Mouse (Mus musculus): Measurements from ENCODE around the gene Slc51b. TPM values are rescaled to one million over a fixed set of nuclear protein-coding genes. Genes with fewer than 3 reads are reported as not detected.
A peak's percentile ranks its signal among the peaks of the same experiment; 100 is the strongest.

Gene Slc51b
- polyA plus RNA-seq, 1 experiment from 2014 or later, result 33.4 TPM

GRCm38 (mm10) chr9:65382751-65383097 lies 40.0 kb downstream of the Slc51b start:
- ATAC-seq (replicated peaks; ENCODE audit: low FRiP score, low read depth), result no peak
- no peaks in the 10 kb centered on the region for H3K27me3 ChIP-seq (ENCODE audit: insufficient read depth, low read length)
- H3K9ac ChIP-seq (ENCODE audit: low read depth, low read length), result no peak overlapping the region
- no peaks in the 10 kb centered on the region for H3K36me3 ChIP-seq (ENCODE audit: insufficient read depth, low read length)
- no peak for TF ChIP-seq CTCF (IDR thresholded peaks at IDR 0.05; ENCODE audit: low read depth)
- peak overlapping the region; percentile 42; the same call in 1 of the 2 replicates for H3K27ac ChIP-seq
- H3K4me1 ChIP-seq (replicated peaks; ENCODE audit: insufficient read depth, low read length), result peaks cover 8% of the 10 kb centered on the region; the same call in 1 of the 2 replicates
- no peak for DNase-seq (ENCODE audit: low spot score)
- no peak overlapping the region for H3K4me2 ChIP-seq (ENCODE audit: low read length)
- H3K4me3 ChIP-seq (replicated peaks; ENCODE audit: low read depth, low read length), result no peak overlapping the region
- WGBS, result 55% methylated on average over 3 of the region's 3 CpGs
- H3K9me3 ChIP-seq (replicated peaks; ENCODE audit: low read length), result no peaks in the 10 kb centered on the region

- no peak overlapping the region for H3K4me3 ChIP-seq (replicated peaks; ENCODE audit: low read depth, low read length)
- peak; percentile 37 for DNase-seq (ENCODE audit: low spot score)
- no peaks in the 10 kb centered on the region for H3K9me3 ChIP-seq (replicated peaks; ENCODE audit: low read length)
- H3K4me2 ChIP-seq (ENCODE audit: low read length), result no peak overlapping the region
- no peak for TF ChIP-seq CTCF (IDR thresholded peaks at IDR 0.05; ENCODE audit: low read depth)
- 0 out of 2 replicates have a peak, but pooled peaks have one; percentile 15 for ATAC-seq (replicated peaks; ENCODE audit: low FRiP score, low read depth)
- H3K9ac ChIP-seq (ENCODE audit: low read depth, low read length), result no peak overlapping the region
- H3K4me1 ChIP-seq (replicated peaks; ENCODE audit: insufficient read depth, low read length), result peaks cover 8% of the 10 kb centered on the region; the same call in 1 of the 2 replicates
- no peaks in the 10 kb centered on the region for H3K27me3 ChIP-seq (ENCODE audit: insufficient read depth, low read length)
- H3K27ac ChIP-seq, result peak overlapping the region; percentile 5; the same call in 1 of the 2 replicates
- 66% methylated on average over 6 of the region's 6 CpGs for WGBS
- H3K36me3 ChIP-seq (ENCODE audit: insufficient read depth, low read length), result no peaks in the 10 kb centered on the region
These were observed 40.6 kb downstream of the Slc51b start for GRCm38 (mm10) chr9:65382031-65382750.

- Histone ChIP-seq H3K4me3 (replicated peaks; ENCODE audit: low read depth, low read length) (no peak overlapping the region), H3K9me3 (replicated peaks; ENCODE audit: low read length) (no peaks in the 10 kb centered on the region), H3K36me3 (ENCODE audit: insufficient read depth, low read length) (no peaks in the 10 kb centered on the region), H3K27ac (no peak overlapping the region), H3K4me1 (replicated peaks; ENCODE audit: insufficient read depth, low read length) (peaks cover 8% of the 10 kb centered on the region; the same call in 1 of the 2 replicates), H3K9ac (ENCODE audit: low read depth, low read length) (no peak overlapping the region), H3K27me3 (ENCODE audit: insufficient read depth, low read length) (no peaks in the 10 kb centered on the region), H3K4me2 (ENCODE audit: low read length) (no peak overlapping the region)
- DNase-seq (ENCODE audit: low spot score) (no peak), ATAC-seq (replicated peaks; ENCODE audit: low FRiP score, low read depth) (no peak)
- TF ChIP-seq CTCF (IDR thresholded peaks at IDR 0.05; ENCODE audit: low read depth), result no peak
- WGBS, result 76% methylated on average over 4 of the region's 4 CpGs
These were observed 41.7 kb downstream of the Slc51b start for GRCm38 (mm10) chr9:65381017-65381590.

- no peak for TF ChIP-seq CTCF (IDR thresholded peaks at IDR 0.05; ENCODE audit: low read depth)
- WGBS, result 83% methylated on average over 9 of the region's 9 CpGs
- Histone ChIP-seq H3K4me2 (ENCODE audit: low read length) (no peak overlapping the region), H3K36me3 (ENCODE audit: insufficient read depth, low read length) (no peaks in the 10 kb centered on the region), H3K9me3 (replicated peaks; ENCODE audit: low read length) (no peaks in the 10 kb centered on the region), H3K9ac (ENCODE audit: low read depth, low read length) (no peak overlapping the region), H3K27ac (no peak overlapping the region), H3K27me3 (ENCODE audit: insufficient read depth, low read length) (no peaks in the 10 kb centered on the region), H3K4me1 (replicated peaks; ENCODE audit: insufficient read depth, low read length) (no peaks in the 10 kb centered on the region), H3K4me3 (replicated peaks; ENCODE audit: low read depth, low read length) (no peak overlapping the region)
- no peak for DNase-seq (ENCODE audit: low spot score)
- no peak for ATAC-seq (replicated peaks; ENCODE audit: low FRiP score, low read depth)
These were observed 47.4 kb downstream of the Slc51b start for GRCm38 (mm10) chr9:65375163-65375934.

GRCm38 (mm10) chr9:65374468-65375162 lies 48.1 kb downstream of the Slc51b start:
- no peaks in the 10 kb centered on the region for H3K9me3 ChIP-seq (replicated peaks; ENCODE audit: low read length)
- H3K27ac ChIP-seq, result no peak overlapping the region
- 76% methylated on average over 5 of the region's 5 CpGs for WGBS
- TF ChIP-seq CTCF (IDR thresholded peaks at IDR 0.05; ENCODE audit: low read depth), result no peak
- no peak overlapping the region for H3K9ac ChIP-seq (ENCODE audit: low read depth, low read length)
- ATAC-seq (replicated peaks; ENCODE audit: low FRiP score, low read depth) (no peak), DNase-seq (ENCODE audit: low spot score) (no peak)
- H3K36me3 ChIP-seq (ENCODE audit: insufficient read depth, low read length), result no peaks in the 10 kb centered on the region
- H3K4me1 ChIP-seq (replicated peaks; ENCODE audit: insufficient read depth, low read length), result no peaks in the 10 kb centered on the region
- H3K27me3 ChIP-seq (ENCODE audit: insufficient read depth, low read length), result no peaks in the 10 kb centered on the region
- H3K4me3 ChIP-seq (replicated peaks; ENCODE audit: low read depth, low read length), result no peak overlapping the region
- H3K4me2 ChIP-seq (ENCODE audit: low read length), result no peak overlapping the region

- TF ChIP-seq CTCF (IDR thresholded peaks at IDR 0.05; ENCODE audit: low read depth), result peak; percentile 72
- Histone ChIP-seq H3K4me2 (ENCODE audit: low read length) (no peak overlapping the region), H3K36me3 (ENCODE audit: insufficient read depth, low read length) (no peaks in the 10 kb centered on the region), H3K4me3 (replicated peaks; ENCODE audit: low read depth, low read length) (no peak overlapping the region), H3K4me1 (replicated peaks; ENCODE audit: insufficient read depth, low read length) (no peaks in the 10 kb centered on the region), H3K27ac (no peak overlapping the region), H3K9ac (ENCODE audit: low read depth, low read length) (no peak overlapping the region), H3K27me3 (ENCODE audit: insufficient read depth, low read length) (no peaks in the 10 kb centered on the region), H3K9me3 (replicated peaks; ENCODE audit: low read length) (no peaks in the 10 kb centered on the region)
- peak; percentile 71 for DNase-seq (ENCODE audit: low spot score)
- no peak for ATAC-seq (replicated peaks; ENCODE audit: low FRiP score, low read depth)
- 64% methylated on average over 4 of the region's 4 CpGs for whole genome bisulfite sequencing
These were observed 50.3 kb downstream of the Slc51b start for GRCm38 (mm10) chr9:65372449-65372848.

Measured in kidney, postnatal 0 days (tissue).